Mouse (Mus musculus): ENCODE results near the gene C2cd2. TPM values are rescaled to one million over a fixed set of nuclear protein-coding genes. Genes with fewer than 3 reads are reported as not detected.
A peak's percentile ranks its signal among the peaks of the same experiment; 100 is the strongest.

C2cd2 gene
- total RNA-seq, 2 experiments from 2014 or later = 14.4 to 18.5 TPM

- H3K27ac ChIP-seq = no peak overlapping the region
- TF ChIP-seq CTCF (IDR thresholded peaks at IDR 0.05) = no peak
- H3K4me3 ChIP-seq = no peak overlapping the region
- no peak for DNase-seq (ENCODE audit: extremely low spot score in 1 of 2, low spot score in 2 of 2)
- intact Hi-C loops (cut with DNase I) = no loop called here
Measured at GRCm38 (mm10) chr16:97875101-97875500, 87.3 kb downstream of the C2cd2 start.

- no peak overlapping the region for H3K27ac ChIP-seq
- DNase-seq (ENCODE audit: extremely low spot score in 1 of 2, low spot score in 2 of 2) = no peak
- intact Hi-C loops (cut with DNase I) = no loop called here
- H3K4me3 ChIP-seq = no peak overlapping the region
- no peak for TF ChIP-seq CTCF (IDR thresholded peaks at IDR 0.05)
Measured at GRCm38 (mm10) chr16:97874376-97874775, 88.0 kb downstream of the C2cd2 start.

DNA sequence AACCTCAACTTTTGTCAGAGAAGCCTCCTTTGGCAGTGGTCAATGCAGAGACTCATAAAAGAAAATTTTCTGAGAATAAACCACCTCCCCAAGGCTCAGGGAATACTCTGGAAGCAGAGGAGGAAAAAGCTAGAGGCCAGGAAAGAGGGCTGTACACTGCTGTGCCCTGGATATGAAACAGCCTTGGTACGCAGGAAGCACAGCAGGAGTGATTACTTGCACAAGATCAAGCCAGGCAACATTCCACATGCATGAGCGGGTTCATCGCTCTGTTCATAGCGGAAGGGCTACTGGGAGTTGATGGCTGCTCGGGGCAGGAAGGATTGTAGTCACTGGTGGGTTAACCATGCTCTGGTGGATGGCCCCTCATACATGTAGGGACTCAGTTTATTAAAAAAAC is 89.7 kb downstream of the C2cd2 start:
- intact Hi-C loops (cut with DNase I) = no loop called here
- TF ChIP-seq CTCF (IDR thresholded peaks at IDR 0.05) = no peak
- no peak for DNase-seq (ENCODE audit: extremely low spot score in 1 of 2, low spot score in 2 of 2)
- Histone ChIP-seq H3K4me3 (no peak overlapping the region), H3K27ac (no peak overlapping the region)

DNA sequence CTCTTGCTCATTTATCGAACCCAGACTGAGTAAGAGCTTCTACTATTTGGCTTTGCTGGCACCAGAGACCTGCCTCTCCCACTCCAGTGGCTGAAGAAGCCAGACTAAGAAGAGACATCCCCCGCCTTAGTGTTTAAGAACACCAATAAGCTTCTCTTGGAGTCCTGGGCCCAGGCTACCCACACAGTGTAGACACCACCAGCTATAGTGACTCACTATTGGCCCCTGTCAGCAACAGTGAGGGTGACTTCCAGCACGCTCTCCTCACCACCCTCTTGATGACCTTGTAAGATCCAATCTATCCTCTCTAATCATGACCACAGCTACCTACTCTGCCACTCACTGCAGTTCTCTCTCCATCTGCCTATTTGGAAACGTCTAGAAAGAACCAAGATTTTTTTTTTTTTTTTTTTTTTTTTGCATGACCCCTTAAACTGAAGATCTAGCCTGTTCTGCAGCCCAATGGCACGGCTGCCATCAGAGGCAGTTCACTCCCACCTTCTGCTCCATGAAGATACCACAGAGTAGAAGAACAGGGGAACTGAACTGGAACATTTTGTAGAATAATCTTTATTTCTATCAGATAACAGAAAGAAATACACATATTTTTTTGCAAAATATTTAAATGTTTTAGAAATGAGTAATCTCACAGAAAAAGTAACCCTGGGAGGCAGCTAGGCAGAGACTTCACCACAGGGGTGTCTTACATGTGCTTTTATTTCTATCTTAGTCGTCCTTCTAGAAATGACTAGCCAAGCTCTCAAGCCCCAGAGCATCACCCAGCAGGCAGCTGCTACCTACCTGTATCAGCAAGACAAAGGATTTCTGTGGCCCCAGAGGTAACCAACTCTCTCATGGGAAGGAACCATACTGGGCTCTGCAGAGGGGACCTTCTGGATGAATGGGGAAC is 93.0 kb downstream of the C2cd2 start:
- no peak for TF ChIP-seq CTCF (IDR thresholded peaks at IDR 0.05)
- intact Hi-C loops (cut with DNase I) = no loop called here
- no peak for DNase-seq (ENCODE audit: extremely low spot score in 1 of 2, low spot score in 2 of 2)
- H3K27ac ChIP-seq = no peak overlapping the region
- no peak overlapping the region for H3K4me3 ChIP-seq

DNA sequence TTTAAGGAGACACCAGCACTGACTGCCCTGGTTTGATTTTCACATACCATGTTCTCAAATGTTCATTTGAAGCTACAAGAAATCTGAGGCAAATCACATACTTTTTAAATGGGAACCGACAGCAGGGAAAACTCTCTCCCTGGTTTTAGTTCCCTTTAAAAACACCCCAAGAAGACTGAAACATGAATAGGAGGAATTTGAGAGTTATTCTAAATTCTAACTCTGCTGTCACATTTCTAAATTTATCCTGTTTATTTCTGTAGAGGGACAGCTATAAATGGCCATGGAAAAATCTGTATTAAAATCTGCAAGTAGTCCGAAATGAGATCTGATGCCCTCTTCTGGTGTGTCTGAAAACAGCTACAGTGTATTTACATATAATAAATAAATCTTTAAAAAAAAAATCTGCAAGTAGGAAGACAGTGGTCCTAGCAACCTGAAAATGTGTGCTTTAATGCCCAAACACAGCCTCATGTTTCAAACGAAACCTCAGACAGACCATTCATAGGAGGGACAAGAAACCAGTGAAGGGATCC is 98.4 kb downstream of the C2cd2 start:
- H3K4me3 ChIP-seq = no peak overlapping the region
- TF ChIP-seq CTCF (IDR thresholded peaks at IDR 0.05) = peak; percentile 50
- intact Hi-C loops (cut with DNase I) = no loop called here
- no peak for DNase-seq (ENCODE audit: extremely low spot score in 1 of 2, low spot score in 2 of 2)
- peak overlapping the region; percentile 37 for H3K27ac ChIP-seq

GRCm38 (mm10) chr16:97856050-97856449 is 106.3 kb downstream of the C2cd2 start:
- no peak for DNase-seq (ENCODE audit: extremely low spot score in 1 of 2, low spot score in 2 of 2)
- Histone ChIP-seq H3K27ac (no peak overlapping the region), H3K4me3 (no peak overlapping the region)
- TF ChIP-seq CTCF (IDR thresholded peaks at IDR 0.05) = no peak
- intact Hi-C loops (cut with DNase I) = no loop called here

DNA sequence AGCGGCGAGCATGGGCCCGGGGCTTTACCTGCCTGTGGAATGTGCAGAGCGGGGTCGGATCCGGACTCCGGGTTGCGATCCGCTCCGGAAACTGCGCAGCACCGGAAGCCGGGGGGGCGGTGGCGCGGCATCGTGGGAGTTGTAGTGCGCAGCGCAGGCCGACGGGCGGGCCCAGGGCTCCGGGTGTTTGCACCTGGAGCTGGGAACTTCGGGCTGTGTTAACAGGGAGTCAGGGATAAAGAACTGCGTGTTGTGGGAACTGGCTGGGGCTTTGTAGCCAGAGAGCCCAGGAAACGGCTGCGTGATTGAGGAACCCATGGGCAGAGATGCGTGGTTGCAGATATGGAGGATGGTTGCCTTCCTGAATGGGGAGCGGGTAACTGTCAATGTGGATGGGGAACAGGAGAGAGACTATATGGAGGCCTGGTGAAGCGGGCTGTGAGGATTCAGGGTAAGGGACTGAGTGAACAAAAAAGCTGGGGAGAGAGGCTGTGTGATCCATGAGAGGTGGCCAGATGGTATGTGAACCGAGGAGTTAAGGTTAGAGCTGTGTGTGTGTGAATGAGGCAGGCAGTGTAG is 110.6 kb downstream of the C2cd2 start, which contains the start of gene Prdm15:
Gene Prdm15, minus strand, starts transcription at position 110 of the 579 bp plus-strand sequence.
- Histone ChIP-seq H3K4me3 (peak within 1 kb of the TSS; percentile 68), H3K27ac (peak within 1 kb of the TSS; percentile 98)
- intact Hi-C loops (cut with DNase I) = loop anchor here (2.0 kb wide), 3 partner anchors 43 to 111 kb away; partner anchors contain the start of genes C2cd2 and Zbtb21
- DNase-seq (ENCODE audit: extremely low spot score in 1 of 2, low spot score in 2 of 2) = peak; percentile 89 to 92
- no peak; the same call in 1 of the 2 replicates for TF ChIP-seq CTCF (IDR thresholded peaks at IDR 0.05)

DNA sequence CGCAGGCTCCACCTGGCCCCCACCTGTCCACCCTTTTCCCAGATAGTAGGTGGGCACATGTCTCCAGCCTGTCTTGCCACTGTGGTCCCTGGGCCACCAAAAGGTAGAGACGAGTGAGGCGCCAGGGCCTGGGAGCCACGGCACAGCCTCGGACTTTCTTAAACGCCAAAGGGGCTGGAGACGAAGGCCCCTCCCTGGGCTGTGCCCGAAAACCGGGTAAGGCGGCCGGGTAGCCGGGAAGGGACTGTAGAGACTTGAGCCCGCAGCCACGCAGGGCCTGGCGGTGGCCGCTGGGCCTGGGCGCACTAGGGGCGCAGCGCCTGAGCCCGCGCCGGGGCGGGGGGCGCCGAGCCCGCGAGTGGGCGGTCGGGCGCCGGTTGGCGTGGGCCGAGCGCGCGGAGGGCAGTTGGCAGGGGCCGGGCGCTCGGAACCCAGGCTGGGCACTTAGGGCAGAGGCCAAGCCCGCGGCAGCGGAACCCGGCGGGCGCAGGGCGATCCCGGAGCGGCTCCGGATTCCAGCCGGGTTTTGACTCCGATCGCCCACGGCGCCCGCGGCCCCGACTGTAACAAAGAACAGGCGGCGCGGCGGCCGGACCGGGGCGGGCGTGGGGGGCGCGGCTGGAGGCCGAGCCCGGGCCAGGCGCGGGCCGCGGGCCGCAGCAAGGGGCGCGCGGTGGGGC is 111.2 kb downstream of the C2cd2 start:
- TF ChIP-seq CTCF (IDR thresholded peaks at IDR 0.05) = no peak
- peak overlapping the region; percentile 68 for H3K4me3 ChIP-seq
- H3K27ac ChIP-seq = peak overlapping the region; percentile 98
- peak; percentile 79 to 86 for DNase-seq (ENCODE audit: extremely low spot score in 1 of 2, low spot score in 2 of 2)
- intact Hi-C loops (cut with DNase I) = loop anchor here (2.0 kb wide), 3 partner anchors 42 to 112 kb away; partner anchors contain the start of genes C2cd2 and Zbtb21

DNA sequence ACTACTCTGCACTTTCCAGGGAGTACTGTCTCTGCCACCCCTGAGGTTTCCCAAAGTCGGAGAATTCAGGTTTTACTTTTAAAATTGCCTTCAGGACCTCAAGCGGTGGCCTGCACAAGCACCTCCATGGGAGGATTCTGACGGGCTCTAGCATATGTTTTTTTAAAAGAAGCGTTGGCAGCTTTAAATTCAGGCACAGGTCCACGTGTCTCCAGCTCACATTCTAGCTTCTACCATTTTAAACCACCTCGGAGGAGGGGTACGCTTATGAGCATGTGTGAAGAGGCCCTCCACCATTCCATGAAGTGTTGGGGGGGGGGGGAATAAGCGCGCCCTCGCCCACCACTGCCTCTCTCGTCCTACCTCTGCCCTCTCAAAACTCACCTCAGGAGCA is 111.7 kb downstream of the C2cd2 start:
- no peak; the same call in 1 of the 2 replicates for TF ChIP-seq CTCF (IDR thresholded peaks at IDR 0.05)
- intact Hi-C loops (cut with DNase I) = loop anchor here (2.0 kb wide), 3 partner anchors 42 to 112 kb away; partner anchors contain the start of genes C2cd2 and Zbtb21
- H3K4me3 ChIP-seq = peak overlapping the region; percentile 68
- H3K27ac ChIP-seq = peak overlapping the region; percentile 98
- no peak for DNase-seq (ENCODE audit: extremely low spot score in 1 of 2, low spot score in 2 of 2)

DNA sequence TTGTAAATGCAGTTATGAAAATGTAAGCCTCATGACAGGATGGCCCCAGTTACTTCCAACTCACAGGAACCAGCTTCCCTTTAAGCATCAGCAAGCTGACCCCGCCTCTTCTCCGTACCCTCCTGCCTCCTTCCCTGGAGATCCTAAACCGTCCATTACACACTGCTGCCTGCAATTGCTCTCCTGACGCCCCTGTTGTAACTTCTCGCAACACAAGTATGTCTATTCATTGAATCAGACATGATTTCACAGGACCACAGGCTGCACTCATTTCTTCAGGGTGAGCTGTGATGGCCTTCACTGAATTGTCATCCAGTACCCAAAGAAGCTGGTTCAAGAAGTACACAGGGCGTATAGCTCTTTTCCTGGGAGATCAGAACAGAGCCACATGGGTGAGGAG is 113.6 kb downstream of the C2cd2 start:
- no peak for DNase-seq (ENCODE audit: extremely low spot score in 1 of 2, low spot score in 2 of 2)
- intact Hi-C loops (cut with DNase I) = no loop called here
- TF ChIP-seq CTCF (IDR thresholded peaks at IDR 0.05) = no peak
- 0 out of 2 replicates have a peak overlapping the region, but pooled peaks have one; percentile 24 for H3K27ac ChIP-seq
- H3K4me3 ChIP-seq = no peak overlapping the region

Measured in left cerebral cortex, adult 2 months (tissue).